In genomic region chrX:106135916-106136575, GRCm38 (mm10) we compare ENCODE assay signal across 9 mouse cellular contexts. TPM values are rescaled to one million over a fixed set of nuclear protein-coding genes. Genes with fewer than 3 reads are reported as not detected.
DNase-seq lines count a peak whose midpoint lies in the region; ATAC-seq and TF ChIP-seq lines count a peak whose summit lies in the region.
"Had no signal": no experiment of that assay in that cellular context is flagged by ENCODE, and none has a peak within 500 bp of the region (broad histone marks: within the 10 kb centered on the region; RNA-seq: fewer than 3 reads in every experiment).

No protein-coding gene starts in this region.

- H3K4me1 ChIP-seq in kidney, embryonic 15.5 days = no peaks in the 10 kb centered on the region
- peaks cover 3 to 40% of the 10 kb centered on the region in 2 experiments; a peak in 3 of 4 replicates for H3K4me1 ChIP-seq in CH12.LX (ENCODE audit: control insufficient read depth in 1 of 2, insufficient read depth in 2 of 2)
- no peaks in the 10 kb centered on the region for H3K4me1 ChIP-seq in heart, embryonic 14.5 days (ENCODE audit: control insufficient read depth in 2 of 2, insufficient read depth in 2 of 2, low read length in 2 of 2)
- H3K4me1 ChIP-seq in forebrain, embryonic 11.5 days (replicated peaks; ENCODE audit: control insufficient read depth, insufficient read depth, low read length) = no peaks in the 10 kb centered on the region
- H3K4me1 ChIP-seq: limb, embryonic 13.5 days had no signal

- H3K27me3 ChIP-seq in kidney, embryonic 15.5 days = peaks cover 18% of the 10 kb centered on the region
- H3K27me3 ChIP-seq in CH12.LX (replicated peaks) = no peaks in the 10 kb centered on the region
- no peaks in the 10 kb centered on the region for H3K27me3 ChIP-seq in heart, embryonic 14.5 days (ENCODE audit: control insufficient read depth, insufficient read depth, low read length)
- no peaks in the 10 kb centered on the region for H3K27me3 ChIP-seq in forebrain, embryonic 11.5 days (ENCODE audit: control insufficient read depth, insufficient read depth, low read length)

- no peak for TF ChIP-seq POLR2A in CH12.LX (IDR thresholded peaks at IDR 0.05; ENCODE audit: low read depth, low read length)

- no peak for TF ChIP-seq CTCF in CH12.LX (conservative IDR thresholded peaks at IDR 0.05 in 1 of 2, IDR thresholded peaks at IDR 0.05 in 1 of 2; ENCODE audit: low read depth in 2 of 2, low read length in 2 of 2)

- no peak for TF ChIP-seq RAD21 in CH12.LX (IDR thresholded peaks at IDR 0.05; ENCODE audit: low read depth, low read length)

- no peak overlapping the region for H3K27ac ChIP-seq in kidney, embryonic 15.5 days
- peak overlapping the region; percentile 49; the same call in 1 of the 2 replicates for H3K27ac ChIP-seq in CH12.LX (ENCODE audit: insufficient read depth, low read depth)
- peak overlapping the region; percentile 28 to 56; a peak in 2 of 4 replicates for H3K27ac ChIP-seq in heart, embryonic 14.5 days (replicated peaks in 1 of 2; ENCODE audit: control insufficient read depth in 1 of 2, insufficient read depth in 1 of 2, low read depth in 2 of 2, low read length in 2 of 2)
- no peak overlapping the region for H3K27ac ChIP-seq in forebrain, embryonic 11.5 days (ENCODE audit: low read depth, low read length)
- H3K27ac ChIP-seq: limb, embryonic 13.5 days had no signal

- 0 out of 2 replicates have a peak overlapping the region, but pooled peaks have one; percentile 7 for H3K4me2 ChIP-seq in kidney, embryonic 15.5 days
- peak overlapping the region; percentile 81 for H3K4me2 ChIP-seq in CH12.LX (ENCODE audit: insufficient read depth, low read depth, poor library complexity, severe bottlenecking)
- peak overlapping the region; percentile 23 for H3K4me2 ChIP-seq in heart, embryonic 14.5 days (ENCODE audit: low read length)
- no peak overlapping the region for H3K4me2 ChIP-seq in forebrain, embryonic 11.5 days (ENCODE audit: low read depth, low read length, severe bottlenecking)
- H3K4me2 ChIP-seq: limb, embryonic 13.5 days had no signal

- no peaks in the 10 kb centered on the region for H3K36me3 ChIP-seq in kidney, embryonic 15.5 days
- no peaks in the 10 kb centered on the region for H3K36me3 ChIP-seq in CH12.LX (replicated peaks in 1 of 2; ENCODE audit: control insufficient read depth in 1 of 2, insufficient read depth in 1 of 2, low read length in 1 of 2)
- no peaks in the 10 kb centered on the region for H3K36me3 ChIP-seq in heart, embryonic 14.5 days (ENCODE audit: control insufficient read depth, insufficient read depth, low read length)
- H3K36me3 ChIP-seq in forebrain, embryonic 11.5 days (ENCODE audit: control insufficient read depth, insufficient read depth, low read length) = no peaks in the 10 kb centered on the region
- H3K36me3 ChIP-seq: limb, embryonic 13.5 days had no signal

- dilution Hi-C loops in CH12.LX (cut with MboI; ENCODE audit: extremely low pct_ligation_motif_present, extremely low pct_unique_long_range_greater_than_20kb, low sequenced_read_pairs) = no loop called here

- H3K9ac ChIP-seq in kidney, embryonic 15.5 days = no peak overlapping the region
- no peak overlapping the region for H3K9ac ChIP-seq in CH12.LX (ENCODE audit: insufficient read depth, low read depth)
- H3K9ac ChIP-seq in heart, embryonic 14.5 days (ENCODE audit: low read length) = no peak overlapping the region
- H3K9ac ChIP-seq in forebrain, embryonic 11.5 days (ENCODE audit: low read length) = no peak overlapping the region
- H3K9ac ChIP-seq: limb, embryonic 13.5 days had no signal

- no peaks in the 10 kb centered on the region for H3K79me2 ChIP-seq in CH12.LX (replicated peaks; ENCODE audit: control insufficient read depth, extremely low read depth, insufficient read depth, poor library complexity, severe bottlenecking)

- peak; percentile 62; the same call in 1 of the 2 replicates for ATAC-seq in kidney, embryonic 15.5 days (replicated peaks; ENCODE audit: low FRiP score)
- ATAC-seq in heart, embryonic 14.5 days (ENCODE audit: insufficient number of reproducible peaks, insufficient read depth, low FRiP score, low read depth) = no peak
- ATAC-seq in forebrain, embryonic 11.5 days (replicated peaks; ENCODE audit: low FRiP score) = no peak

- no peaks in the 10 kb centered on the region for H3K9me3 ChIP-seq in kidney, embryonic 15.5 days (replicated peaks)
- no peaks in the 10 kb centered on the region for H3K9me3 ChIP-seq in CH12.LX (replicated peaks; ENCODE audit: low read length)
- no peaks in the 10 kb centered on the region for H3K9me3 ChIP-seq in heart, embryonic 14.5 days (ENCODE audit: control insufficient read depth, low read length)
- H3K9me3 ChIP-seq in forebrain, embryonic 11.5 days (ENCODE audit: control insufficient read depth, low read length) = no peaks in the 10 kb centered on the region
- H3K9me3 ChIP-seq: limb, embryonic 13.5 days had no signal

- 49% methylated on average over 12 of the region's 12 CpGs for WGBS in kidney, embryonic 15.5 days
- WGBS in heart, embryonic 14.5 days = 37% methylated on average over 12 of the region's 12 CpGs
- WGBS in forebrain, embryonic 11.5 days = 73% methylated on average over 12 of the region's 12 CpGs

- in situ Hi-C loops in CH12.LX (cut with MboI; ENCODE audit: low pct_ligation_motif_present, low pct_unique_long_range_greater_than_20kb, low sequenced_read_pairs) = no loop called here

- peak; percentile 58; the same call in 1 of the 2 replicates for TF ChIP-seq EP300 in CH12.LX (IDR thresholded peaks at IDR 0.05; ENCODE audit: low read length)

- DNase-seq in kidney, postnatal 25 days = no peak
- DNase-seq in CH12.LX (ENCODE audit: extremely low read depth) = peak; percentile 53
- peak; percentile 48 to 65 for DNase-seq in monocyte, adult 2 months (ENCODE audit: low read depth in 1 of 2, low spot score in 2 of 2)
- no peak for DNase-seq in layer of hippocampus, adult 9-11 months
- DNase-seq in forebrain, embryonic 11.5 days (ENCODE audit: low spot score) = no peak
- DNase-seq in gastrocnemius, postnatal 25 days = no peak

- H3K4me3 ChIP-seq in kidney, embryonic 15.5 days (replicated peaks) = no peak overlapping the region
- H3K4me3 ChIP-seq in CH12.LX (replicated peaks in 1 of 3; ENCODE audit: low read depth in 2 of 3, low read length in 2 of 3, poor library complexity in 1 of 3) = peak overlapping the region in 2 of 3 experiments; percentile 6 to 29
- H3K4me3 ChIP-seq in heart, embryonic 14.5 days (ENCODE audit: control insufficient read depth in 1 of 2, insufficient read depth in 1 of 2, low read depth in 1 of 2, low read length in 2 of 2) = no peak overlapping the region
- H3K4me3 ChIP-seq in forebrain, embryonic 11.5 days (ENCODE audit: low read depth, low read length) = no peak overlapping the region
- H3K4me3 ChIP-seq: limb, embryonic 13.5 days had no signal

TF ChIP-seq in CH12.LX, 34 proteins besides CTCF, POLR2A, EP300 and RAD21:
- TF ChIP-seq BHLHE40 (IDR thresholded peaks at IDR 0.05; ENCODE audit: low read depth, low read length) (peak; percentile 64), MAFK (IDR thresholded peaks at IDR 0.05; ENCODE audit: insufficient replicate concordance, low read length) (0 out of 2 replicates have a peak, but pooled peaks have one; percentile 7), IRF4 (IDR thresholded peaks at IDR 0.05; ENCODE audit: low read depth, low read length) (0 out of 2 replicates have a peak, but pooled peaks have one; percentile 23), MXI1 (IDR thresholded peaks at IDR 0.05; ENCODE audit: low read depth, low read length) (peak; percentile 49), MEF2A (IDR thresholded peaks at IDR 0.05; ENCODE audit: borderline replicate concordance, low read depth, low read length) (no peak), GABPA (IDR thresholded peaks at IDR 0.05; ENCODE audit: insufficient replicate concordance, low read depth, low read length) (no peak), SIN3A (IDR thresholded peaks at IDR 0.05; ENCODE audit: low read length) (peak; percentile 76), TCF12 (IDR thresholded peaks at IDR 0.05; ENCODE audit: low read depth, low read length) (peak; percentile 34; the same call in 1 of the 2 replicates), MAX (IDR thresholded peaks at IDR 0.05; ENCODE audit: low read length) (peak; percentile 15; the same call in 1 of the 2 replicates), ETS1 (conservative IDR thresholded peaks at IDR 0.05; ENCODE audit: low read depth, low read length) (peak; percentile 68)

RNA-seq across cellular contexts. Expression of gene Tlr13, which starts 7.0 kb away (rescaled TPM):
- 0.48 and 0.70 TPM in 2 replicates for polyA plus RNA-seq in kidney, embryonic 15.5 days (2015; fragmentation: Nextera tagmentation; extraction: Ambion mirVana)
- total RNA-seq in CH12.LX (2012; rRNA removed) (not detected in 2 replicates), CH12.LX (2014; rRNA removed) (not detected in 2 replicates)
- 0.08 TPM in 1 of 2 replicates, not detected in the other for polyA plus RNA-seq in CH12.LX (2012; ENCODE audit: insufficient read length, low read depth)
- 0.69 and 0.89 TPM in 2 replicates for polyA plus RNA-seq in heart, embryonic 14.5 days (2014; fragmentation: Nextera tagmentation; extraction: Ambion mirVana)
- 0.12 and 0.41 TPM in 2 replicates for polyA plus RNA-seq in forebrain, embryonic 11.5 days (2014; fragmentation: Nextera tagmentation; extraction: Ambion mirVana)
- total RNA-seq in gastrocnemius, postnatal 25 days (2021) = under 1 TPM; 0.21 to 0.31 TPM

RNA-seq across cellular contexts. Expression of gene Pgk1, which starts 50.9 kb away (rescaled TPM):
- polyA plus RNA-seq in kidney, embryonic 15.5 days (2015; fragmentation: Nextera tagmentation; extraction: Ambion mirVana) = 363 and 376 TPM in 2 replicates
- total RNA-seq in CH12.LX (2012; rRNA removed) = 655 and 1,096 TPM in 2 replicates
- total RNA-seq in CH12.LX (2014; rRNA removed) = 1,645 and 1,646 TPM in 2 replicates
- polyA plus RNA-seq in CH12.LX (2012; ENCODE audit: insufficient read length, low read depth) = 575 and 679 TPM in 2 replicates
- 708 and 743 TPM in 2 replicates for polyA plus RNA-seq in heart, embryonic 14.5 days (2014; fragmentation: Nextera tagmentation; extraction: Ambion mirVana)
- 505 and 518 TPM in 2 replicates for polyA plus RNA-seq in forebrain, embryonic 11.5 days (2014; fragmentation: Nextera tagmentation; extraction: Ambion mirVana)
- total RNA-seq in gastrocnemius, postnatal 25 days (2021) = 1,000 to 10,000 TPM; 1,203 to 1,320 TPM

Comparison
In these comparisons a context has a peak if more than half of its experiments do, and no peak if none do; other contexts are left out.
1. H3K27ac ChIP-seq: peak in CH12.LX (single experiment) and heart, embryonic 14.5 days (2 of 2); none in kidney, embryonic 15.5 days (single experiment) and forebrain, embryonic 11.5 days (single experiment).
2. H3K4me3 ChIP-seq: peak in CH12.LX (2 of 3); none in kidney, embryonic 15.5 days (single experiment), heart, embryonic 14.5 days (0 of 2) and forebrain, embryonic 11.5 days (single experiment).
3. DNase-seq: peak in CH12.LX (single experiment) and monocyte, adult 2 months (2 of 2); none in kidney, postnatal 25 days (0 of 2), layer of hippocampus, adult 9-11 months (single experiment), forebrain, embryonic 11.5 days (single experiment) and gastrocnemius, postnatal 25 days (single experiment).